Mouse (Mus musculus) heart, postnatal 25 days (tissue): ENCODE data around the gene Atf7ip2. TPM values are rescaled to one million over a fixed set of nuclear protein-coding genes. Genes with fewer than 3 reads are reported as not detected.
"Not testable (repeated sequence)": the region's sequence is repeated elsewhere in the genome, so short reads cannot be mapped to it uniquely, and the experiment has no call there.

Experiments used
- DNase-seq: peaks from one replicate; pipeline ENCODE4 v3.0.0; 2022; ENCODE audit warnings: low spot score
- intact Hi-C: fragments of 180-260 bp; cut with DNase I; formaldehyde crosslinking; loops from one replicate; pipeline ENCODE4 v1.15.1; 2025
- total RNA-seq, 2 experiments: library from RNA; stranded (reverse); gene quantifications; 2 replicates each; pipeline ENCODE4 v1.2.3; 2021

The Atf7ip2 gene
- total RNA-seq: not detected

GRCm38 (mm10) chr16:10192679-10193506, at the start of gene Atf7ip2:
Gene Atf7ip2 (plus strand): TSS chr16:10192712.
- peak; percentile 81 for DNase-seq
- intact Hi-C loops: no loop called here

GRCm38 (mm10) chr16:10143166-10143565, 49.3 kb upstream of the Atf7ip2 start:
- intact Hi-C loops: no loop called here
- DNase-seq: no peak

GRCm38 (mm10) chr16:10147401-10147800, 45.1 kb upstream of the Atf7ip2 start:
- DNase-seq: no peak
- intact Hi-C loops: no loop called here

GRCm38 (mm10) chr16:10169123-10169905, 23.2 kb upstream of the Atf7ip2 start:
- DNase-seq: no peak
- intact Hi-C loops: no loop called here

GRCm38 (mm10) chr16:10170005-10170404, 22.5 kb upstream of the Atf7ip2 start, which contains the start of gene Rpl39l:
Gene Rpl39l (plus strand): TSS chr16:10170226.
- intact Hi-C loops: no loop called here
- DNase-seq: no peak

- DNase-seq: no peak
- intact Hi-C loops: no loop called here
Measured at GRCm38 (mm10) chr16:10171276-10171675, 21.2 kb upstream of the Atf7ip2 start.

GRCm38 (mm10) chr16:10172179-10172820, 20.2 kb upstream of the Atf7ip2 start:
- no peak for DNase-seq
- intact Hi-C loops: no loop called here

- intact Hi-C loops, DNase-seq: not testable (repeated sequence)
Measured at GRCm38 (mm10) chr16:10187461-10187860, 5.1 kb upstream of the Atf7ip2 start.

- intact Hi-C loops: no loop called here
- no peak for DNase-seq
Measured at GRCm38 (mm10) chr16:10208777-10209176, 16.3 kb downstream of the Atf7ip2 start.

GRCm38 (mm10) chr16:10216366-10216765, 23.9 kb downstream of the Atf7ip2 start:
- intact Hi-C loops, DNase-seq: not testable (repeated sequence)

GRCm38 (mm10) chr16:10217020-10217419, 24.5 kb downstream of the Atf7ip2 start:
- intact Hi-C loops, DNase-seq: not testable (repeated sequence)

GRCm38 (mm10) chr16:10227361-10227760, 34.8 kb downstream of the Atf7ip2 start:
- intact Hi-C loops: no loop called here
- DNase-seq: no peak

- intact Hi-C loops: no loop called here
- DNase-seq: no peak
Measured at GRCm38 (mm10) chr16:10236601-10237000, 44.1 kb downstream of the Atf7ip2 start.

- no peak for DNase-seq
- intact Hi-C loops: no loop called here
Measured at GRCm38 (mm10) chr16:10253993-10254392, 61.5 kb downstream of the Atf7ip2 start.

GRCm38 (mm10) chr16:10272256-10272655, 79.7 kb downstream of the Atf7ip2 start:
- intact Hi-C loops: loop anchor here (2.0 kb wide), 1 partner anchor 249 kb away; no protein-coding TSS in a partner anchor
- DNase-seq: no peak

GRCm38 (mm10) chr16:10274465-10274864, 82.0 kb downstream of the Atf7ip2 start:
- no peak for DNase-seq
- intact Hi-C loops: no loop called here

GRCm38 (mm10) chr16:10276778-10277177, 84.3 kb downstream of the Atf7ip2 start:
- intact Hi-C loops, DNase-seq: not testable (repeated sequence)

- peak; percentile 50 for DNase-seq
- intact Hi-C loops: loop anchor here (5.0 kb wide), 1 partner anchor 117 kb away; the partner anchor contains the start of gene Tekt5
Measured at GRCm38 (mm10) chr16:10280286-10280951, 87.9 kb downstream of the Atf7ip2 start.

- intact Hi-C loops: loop anchor here (5.0 kb wide), 1 partner anchor 115 kb away; the partner anchor contains the start of gene Tekt5
- DNase-seq: no peak
Measured at GRCm38 (mm10) chr16:10281890-10282289, 89.4 kb downstream of the Atf7ip2 start.
